Mouse (Mus musculus) embryo, embryonic 10 days (tissue): ENCODE results near the gene Isyna1.
"Not testable (repeated sequence)": the region's sequence is repeated elsewhere in the genome, so short reads cannot be mapped to it uniquely, and the experiment has no call there.

Experiments used
- DNase-seq: peaks from one replicate; pipeline ENCODE4 v3.0.0-alpha.2; 2015; ENCODE audit warnings: low spot score

Isyna1 gene

DNA sequence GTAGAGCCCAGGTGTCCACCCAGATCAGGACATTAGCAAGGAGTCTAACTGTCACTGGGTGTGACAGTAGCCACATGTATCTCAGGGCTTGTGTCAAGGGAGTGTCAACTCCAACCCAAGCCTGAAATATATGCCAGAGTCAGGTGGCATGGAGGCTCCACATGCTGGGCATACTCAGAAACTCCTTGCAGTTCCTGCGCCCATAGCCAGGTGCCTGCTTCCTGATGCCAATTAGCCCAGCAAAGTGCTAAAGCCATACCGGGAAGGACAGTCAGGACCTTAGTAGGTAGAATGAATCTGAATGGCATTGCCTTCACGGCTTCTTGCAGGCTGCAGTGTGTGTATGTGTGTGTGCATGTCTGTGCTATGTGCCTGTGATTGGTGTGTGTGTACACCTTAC lies 17.0 kb upstream of the Isyna1 start:
- no peak for DNase-seq

DNA sequence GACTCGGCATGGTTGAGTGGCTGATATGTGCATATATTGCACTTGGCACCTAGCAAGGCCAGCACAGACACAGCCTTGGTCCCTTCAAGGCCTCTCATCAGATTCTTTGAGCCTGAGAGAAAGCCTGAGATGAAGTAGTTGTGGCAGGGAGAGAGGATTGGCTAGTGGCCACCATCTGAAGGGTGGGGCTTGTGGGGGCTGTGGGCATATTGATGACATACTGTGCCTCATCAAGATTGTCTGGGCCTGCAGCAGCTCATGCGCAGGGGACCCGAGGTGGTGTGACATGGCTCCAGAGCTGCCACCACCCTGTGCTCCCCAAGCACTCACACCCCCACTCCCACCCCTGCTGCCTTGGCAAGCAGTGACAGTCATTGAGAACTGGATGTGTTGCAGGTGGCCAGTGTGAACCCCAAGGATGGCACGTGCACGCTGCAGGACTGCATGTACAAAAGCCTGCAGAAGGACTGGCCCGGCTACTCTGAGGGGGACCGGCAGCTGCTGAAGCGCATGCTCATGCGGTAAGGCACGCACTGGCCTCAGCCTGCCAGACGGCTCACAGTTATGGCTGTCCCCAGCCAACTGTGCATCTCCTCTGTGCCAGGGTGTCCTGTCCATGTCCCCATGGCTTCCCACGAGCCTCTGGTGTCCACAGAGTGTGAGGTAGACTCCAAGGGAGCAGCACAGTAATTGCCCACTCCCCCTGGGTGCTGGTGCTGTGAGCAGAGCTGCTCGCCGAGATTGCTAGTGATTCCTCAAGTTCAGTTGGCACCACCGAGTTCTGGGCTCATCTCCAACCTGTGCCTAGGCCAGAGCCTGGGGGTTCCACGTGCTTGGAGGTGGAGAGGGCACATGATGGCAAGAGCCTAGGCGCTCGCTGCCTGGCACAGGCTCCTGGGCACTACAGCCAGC lies 10.4 kb upstream of the Isyna1 start:
- DNase-seq = no peak

DNA sequence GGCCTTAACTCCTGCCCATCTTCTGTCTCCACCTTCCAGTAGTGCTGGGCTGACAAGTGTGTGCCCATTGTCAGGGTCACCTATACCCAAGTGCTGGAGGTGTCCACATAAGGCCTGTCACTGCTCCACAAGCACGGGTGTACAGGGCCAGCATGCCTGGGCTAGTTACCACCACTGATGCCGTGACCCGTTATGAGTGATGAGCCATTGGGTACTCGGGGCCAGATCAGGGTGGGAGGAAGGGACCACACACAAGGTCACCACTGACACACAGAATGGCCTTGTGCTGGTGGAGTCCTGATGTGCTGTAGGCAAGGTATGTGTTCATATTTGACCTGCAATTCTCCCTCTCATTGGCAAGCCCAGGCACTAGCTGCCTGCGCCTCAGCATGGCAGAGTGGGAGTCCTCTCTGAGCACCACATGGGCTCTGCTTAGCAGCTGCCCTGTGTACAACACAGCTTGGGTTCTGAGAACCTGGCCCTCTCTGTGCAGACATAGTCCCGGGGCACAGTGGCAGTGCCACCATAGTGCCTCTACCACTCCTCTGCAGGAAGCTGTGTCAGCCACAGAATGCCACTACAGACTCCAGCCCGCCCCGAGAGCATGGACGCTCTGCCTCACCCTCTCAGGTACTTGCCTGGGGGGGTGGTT lies 9.4 kb upstream of the Isyna1 start:
- DNase-seq = no peak

DNA sequence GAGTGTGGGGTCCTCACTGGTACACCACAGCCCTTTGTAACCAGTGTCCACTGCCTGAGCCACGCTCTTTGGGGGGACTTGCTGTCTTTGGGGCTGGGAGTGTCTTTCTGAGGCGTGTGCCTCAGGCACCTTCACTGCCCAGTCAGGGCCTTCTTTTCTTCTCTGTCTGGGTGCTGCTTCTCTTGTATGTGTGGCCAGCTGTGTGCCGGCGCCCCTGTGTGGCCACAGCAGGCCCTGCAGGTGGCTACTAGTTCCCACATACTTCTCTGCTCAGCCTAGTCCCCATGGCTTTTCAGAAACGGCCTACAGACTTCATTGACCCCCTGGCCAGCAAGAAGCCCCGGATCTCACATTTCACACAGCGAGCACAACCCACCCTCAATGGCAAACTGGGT lies 8.9 kb upstream of the Isyna1 start:
- peak; percentile 61 for DNase-seq

DNA sequence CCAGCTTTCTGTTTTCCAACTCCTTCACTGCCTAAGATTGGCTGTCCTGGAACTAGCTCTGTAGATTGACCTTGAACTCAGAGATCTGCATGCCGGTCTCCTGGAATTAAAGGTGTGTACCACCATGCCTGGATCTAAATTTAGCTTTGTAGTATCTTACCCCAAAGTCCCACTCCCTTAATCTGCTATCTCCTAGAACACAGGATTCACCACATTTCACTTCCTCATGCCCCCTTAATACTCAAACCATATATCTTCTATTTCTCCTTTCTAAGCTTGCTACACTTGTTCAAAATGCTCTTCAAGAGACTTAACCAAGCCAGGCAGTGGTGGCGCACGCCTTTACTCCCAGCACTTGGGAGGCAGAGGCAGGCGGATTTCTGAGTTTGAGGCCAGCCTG lies 6.2 kb upstream of the Isyna1 start:
- not testable (repeated sequence) for DNase-seq

DNA sequence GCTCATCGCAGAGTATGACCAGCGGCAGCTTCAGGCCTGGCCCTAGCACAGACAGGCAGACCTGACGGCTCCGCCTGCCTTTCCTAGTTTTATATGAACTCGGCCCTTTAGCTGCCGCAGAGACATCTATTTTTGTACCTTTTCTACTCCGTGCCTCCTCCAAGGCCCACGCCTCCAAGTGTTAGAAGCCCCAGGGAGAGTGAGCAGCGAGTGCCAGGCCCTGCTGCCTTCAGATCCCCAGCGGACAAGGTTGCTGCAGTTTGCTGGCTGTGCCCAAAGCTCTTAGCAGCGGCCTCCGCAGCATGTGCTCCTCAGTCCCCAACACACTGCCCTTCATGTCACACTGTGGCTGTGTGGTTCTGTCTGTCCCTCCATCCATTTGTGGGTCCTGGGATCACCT lies 2.6 kb upstream of the Isyna1 start:
- no peak for DNase-seq

DNA sequence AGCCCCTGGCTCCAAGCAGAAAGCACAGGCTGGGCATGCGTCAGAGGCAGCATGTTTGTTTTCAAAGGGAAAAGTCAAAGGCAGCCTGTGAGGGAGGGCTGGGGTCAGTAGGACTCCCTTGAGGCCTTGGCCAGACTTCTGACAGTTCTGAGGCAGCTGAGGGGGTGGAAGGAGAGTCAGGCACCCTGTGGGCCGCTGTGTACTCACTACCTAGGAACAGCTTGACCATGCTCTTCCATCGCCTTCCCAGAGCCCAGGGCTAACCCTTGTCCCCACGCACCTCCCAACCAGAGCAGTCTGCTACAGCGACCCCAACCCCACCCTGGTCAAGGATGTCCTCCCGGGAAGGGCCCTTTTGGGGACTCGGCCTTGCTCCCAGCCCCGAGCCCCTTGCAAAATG lies 1.0 kb upstream of the Isyna1 start:
- DNase-seq = no peak

DNA sequence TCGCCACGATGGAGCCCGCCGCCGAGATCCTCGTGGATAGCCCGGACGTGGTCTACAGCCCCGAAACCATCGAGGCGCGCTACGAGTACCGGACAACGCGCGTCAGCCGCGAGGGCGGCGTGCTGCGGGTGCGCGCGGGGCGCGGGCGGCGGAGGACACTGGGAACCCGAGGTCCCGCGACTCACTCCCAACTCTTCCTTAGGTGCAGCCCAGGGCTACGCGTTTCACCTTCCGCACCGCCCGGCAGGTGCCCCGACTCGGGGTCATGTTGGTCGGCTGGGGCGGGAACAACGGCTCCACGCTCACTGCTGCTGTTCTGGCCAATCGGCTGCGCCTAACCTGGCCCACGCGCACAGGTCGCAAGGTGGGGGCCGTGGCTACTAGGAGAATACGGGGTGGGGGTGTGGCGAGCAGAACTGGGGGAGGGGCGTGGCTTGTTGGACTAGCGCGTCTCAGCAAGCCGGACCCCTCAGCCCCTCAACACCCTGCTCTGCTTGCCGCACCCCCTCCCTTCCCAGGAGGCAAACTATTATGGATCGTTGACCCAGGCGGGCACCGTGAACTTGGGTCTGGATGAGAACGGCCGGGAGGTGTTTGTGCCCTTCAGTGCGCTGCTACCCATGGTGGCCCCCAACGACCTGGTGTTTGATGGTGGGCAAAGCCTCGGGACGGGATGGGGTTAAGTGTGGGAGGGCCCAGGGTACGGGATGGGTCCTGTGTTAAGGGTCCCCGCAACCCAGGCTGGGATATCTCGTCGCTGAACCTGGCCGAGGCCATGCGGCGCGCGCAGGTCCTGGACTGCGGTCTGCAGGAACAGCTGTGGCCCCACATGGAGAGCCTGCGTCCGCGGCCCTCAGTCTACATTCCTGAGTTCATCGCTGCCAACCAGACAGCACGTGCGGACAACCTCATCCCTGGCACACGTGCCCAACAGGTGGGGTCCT lies 720 bp downstream of the Isyna1 start:
- DNase-seq = peak; percentile 58

DNA sequence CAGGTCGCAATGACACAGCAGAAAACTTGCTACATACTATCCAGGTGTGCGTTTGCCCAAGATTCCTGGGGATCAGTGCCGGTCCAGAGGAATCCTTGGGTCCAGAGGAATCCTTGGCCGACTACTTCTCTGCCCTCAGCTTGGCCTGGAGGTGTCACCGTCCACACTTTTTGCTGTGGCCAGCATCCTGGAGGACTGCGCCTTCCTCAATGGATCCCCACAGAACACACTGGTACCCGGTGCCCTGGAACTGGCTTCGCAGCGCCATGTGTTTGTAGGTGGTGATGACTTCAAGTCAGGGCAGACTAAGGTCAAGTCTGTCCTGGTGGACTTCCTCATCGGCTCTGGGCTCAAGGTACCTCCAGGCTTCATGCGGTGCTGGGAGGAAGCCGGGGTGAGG lies 1.6 kb downstream of the Isyna1 start:
- no peak for DNase-seq

DNA sequence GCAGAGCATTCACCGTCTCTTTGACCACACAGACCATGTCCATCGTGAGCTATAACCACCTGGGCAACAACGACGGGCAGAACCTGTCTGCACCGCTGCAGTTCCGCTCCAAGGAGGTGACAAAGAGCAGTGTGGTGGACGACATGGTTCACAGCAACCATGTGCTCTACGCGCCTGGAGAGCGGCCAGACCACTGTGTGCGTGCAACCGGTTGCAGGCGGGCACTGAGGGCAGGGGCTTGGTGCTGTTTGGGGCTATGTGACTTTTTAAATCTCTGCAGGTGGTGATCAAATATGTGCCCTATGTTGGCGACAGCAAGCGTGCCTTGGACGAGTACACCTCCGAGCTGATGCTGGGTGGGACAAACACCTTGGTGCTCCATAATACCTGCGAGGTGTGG lies 2.0 kb downstream of the Isyna1 start:
- DNase-seq = no peak

DNA sequence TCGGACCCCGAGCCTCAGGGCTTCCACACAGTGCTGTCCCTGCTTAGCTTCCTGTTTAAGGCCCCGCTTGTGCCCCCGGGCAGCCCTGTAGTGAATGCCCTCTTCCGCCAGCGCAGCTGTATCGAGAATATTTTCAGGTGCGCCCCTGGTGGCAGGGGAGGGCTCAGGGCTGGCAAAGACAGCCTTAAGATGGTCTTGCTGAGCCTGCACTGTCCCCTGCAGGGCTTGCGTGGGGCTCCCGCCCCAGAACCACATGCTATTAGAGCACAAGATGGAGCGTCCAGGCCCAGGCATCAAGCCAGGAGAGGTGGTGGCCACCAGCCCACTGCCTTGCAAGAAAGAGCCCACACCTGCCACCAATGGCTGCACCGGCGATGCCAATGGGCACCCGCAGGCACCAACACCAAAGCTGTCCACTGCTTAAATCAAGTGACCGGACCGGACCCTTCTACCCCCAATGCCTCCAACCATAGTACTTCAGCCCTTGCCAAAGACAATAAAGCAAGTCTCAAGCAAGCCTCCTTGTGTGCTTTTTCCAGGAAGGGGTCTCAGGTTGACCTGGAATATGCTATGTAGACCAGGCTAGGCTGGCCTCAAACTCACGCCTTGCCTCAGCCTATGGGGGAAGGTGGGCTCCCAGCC lies 2.7 kb downstream of the Isyna1 start:
- no peak for DNase-seq

DNA sequence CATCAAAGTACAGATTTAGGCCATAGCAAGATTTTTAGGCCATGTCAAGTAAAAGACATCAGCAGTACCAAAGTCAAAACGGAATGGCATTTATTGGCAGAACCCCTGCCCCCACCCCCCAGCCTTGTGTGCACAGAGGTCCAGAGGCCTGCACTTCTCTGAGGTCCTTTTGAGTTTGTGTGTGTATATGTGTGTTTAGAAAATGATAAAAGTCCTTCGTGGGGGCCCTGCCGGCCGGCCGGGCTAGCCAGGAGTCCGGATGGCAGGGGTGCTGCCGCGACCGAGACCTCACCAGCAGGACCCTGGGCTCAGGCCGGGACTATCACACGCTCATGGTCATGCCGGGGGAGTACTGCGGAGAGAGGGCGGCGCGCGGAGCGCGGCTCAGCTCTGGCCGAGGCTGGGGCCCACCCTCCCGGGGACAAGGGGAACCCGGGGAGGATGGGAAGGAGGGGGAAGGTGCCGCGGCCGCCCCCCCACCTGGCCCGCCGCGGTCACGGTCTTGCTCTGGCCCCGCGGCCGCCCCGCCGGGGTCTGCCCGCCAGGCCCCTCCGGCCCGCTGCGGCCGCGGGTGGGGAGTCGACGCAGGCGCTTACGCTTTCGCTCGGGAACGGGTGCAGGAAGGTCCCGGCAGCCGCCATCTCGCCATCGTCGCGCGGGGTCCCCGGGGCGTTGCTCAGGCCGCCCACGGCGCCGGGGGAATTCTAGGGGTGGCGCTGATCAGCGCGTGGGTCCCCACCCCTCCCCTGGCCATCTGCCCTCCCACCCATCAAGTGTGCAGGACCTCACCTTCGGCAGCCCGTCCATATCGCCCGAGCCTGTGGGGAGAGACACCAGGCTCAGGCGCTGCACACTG lies 3.5 kb downstream of the Isyna1 start:
- DNase-seq = no peak

DNA sequence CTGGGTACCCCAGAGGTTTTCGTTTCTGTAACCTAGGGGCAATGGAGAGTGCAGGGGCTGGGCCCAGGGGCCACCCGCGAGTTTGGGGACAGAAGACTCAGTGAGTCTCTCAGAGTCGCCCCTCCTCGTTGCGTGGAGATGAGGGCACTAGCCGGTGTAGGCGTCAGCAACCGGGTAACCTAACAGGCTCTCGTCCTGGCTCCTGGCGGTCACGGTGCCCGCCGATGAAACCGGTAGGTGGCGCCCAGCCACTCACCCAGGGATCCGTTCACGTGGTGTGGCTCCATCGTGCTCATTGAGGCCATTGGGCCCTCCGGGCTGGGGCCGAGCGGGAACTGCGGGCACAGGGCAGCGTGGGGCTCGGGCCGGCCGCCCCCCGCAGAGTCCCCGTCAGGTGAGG lies 4.1 kb downstream of the Isyna1 start:
- peak; percentile 92 for DNase-seq

DNA sequence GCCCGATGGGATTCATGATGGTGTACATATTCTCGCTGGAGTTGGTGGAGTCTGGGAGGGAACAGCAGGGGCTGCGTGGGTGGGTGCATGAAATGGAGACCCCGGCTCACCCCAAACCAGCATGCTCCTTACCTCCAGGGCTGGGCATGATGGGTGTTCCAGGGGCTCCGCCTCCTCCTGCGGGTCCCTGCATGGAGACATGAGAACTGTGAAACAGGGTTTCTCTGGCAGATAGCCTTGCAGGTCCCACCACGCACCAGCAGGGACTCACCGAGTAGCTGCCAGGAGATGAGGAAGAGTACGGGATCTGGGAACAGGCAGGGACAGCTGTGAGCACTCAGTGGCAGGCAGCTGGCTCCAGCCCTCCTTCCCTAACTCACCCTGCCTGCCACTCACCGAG lies 4.5 kb downstream of the Isyna1 start:
- peak; percentile 63 for DNase-seq

DNA sequence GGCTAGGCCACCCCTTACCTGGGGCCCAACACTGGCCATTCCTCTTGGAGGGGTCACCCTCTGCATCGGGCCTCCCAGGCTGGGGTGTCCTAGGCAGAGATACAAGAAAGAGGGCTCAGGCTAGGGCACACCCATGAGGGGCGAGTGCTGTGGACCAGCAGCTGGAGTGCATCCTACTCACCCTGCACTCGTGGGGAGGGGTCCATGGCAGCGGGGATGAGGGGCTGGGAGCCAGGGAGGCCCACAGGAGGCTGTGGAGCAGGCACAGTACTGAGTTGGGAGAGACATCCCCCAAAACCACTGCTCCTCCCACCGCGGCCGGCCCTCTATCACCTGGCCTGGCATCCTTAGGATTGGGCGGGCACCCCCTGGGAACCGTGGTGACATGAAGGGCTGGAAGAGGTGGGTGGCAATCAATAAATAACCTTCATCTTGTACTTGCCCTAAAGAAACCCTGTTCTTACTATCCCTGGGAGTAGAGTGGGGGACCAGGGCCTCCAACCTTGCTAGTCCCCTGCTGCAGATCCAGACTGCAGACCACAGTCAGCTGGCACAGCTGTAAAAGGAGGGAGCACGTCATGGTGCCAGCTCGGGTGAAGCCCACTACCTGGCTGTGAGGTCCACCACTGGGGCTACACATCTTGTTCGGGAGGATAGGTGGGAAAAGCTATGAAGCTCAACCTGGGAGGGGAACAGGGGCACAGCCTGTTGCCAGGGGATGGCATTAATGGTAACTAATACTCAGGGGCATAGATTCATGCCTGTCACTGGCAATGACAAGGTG lies 5.5 kb downstream of the Isyna1 start:
- no peak for DNase-seq

DNA sequence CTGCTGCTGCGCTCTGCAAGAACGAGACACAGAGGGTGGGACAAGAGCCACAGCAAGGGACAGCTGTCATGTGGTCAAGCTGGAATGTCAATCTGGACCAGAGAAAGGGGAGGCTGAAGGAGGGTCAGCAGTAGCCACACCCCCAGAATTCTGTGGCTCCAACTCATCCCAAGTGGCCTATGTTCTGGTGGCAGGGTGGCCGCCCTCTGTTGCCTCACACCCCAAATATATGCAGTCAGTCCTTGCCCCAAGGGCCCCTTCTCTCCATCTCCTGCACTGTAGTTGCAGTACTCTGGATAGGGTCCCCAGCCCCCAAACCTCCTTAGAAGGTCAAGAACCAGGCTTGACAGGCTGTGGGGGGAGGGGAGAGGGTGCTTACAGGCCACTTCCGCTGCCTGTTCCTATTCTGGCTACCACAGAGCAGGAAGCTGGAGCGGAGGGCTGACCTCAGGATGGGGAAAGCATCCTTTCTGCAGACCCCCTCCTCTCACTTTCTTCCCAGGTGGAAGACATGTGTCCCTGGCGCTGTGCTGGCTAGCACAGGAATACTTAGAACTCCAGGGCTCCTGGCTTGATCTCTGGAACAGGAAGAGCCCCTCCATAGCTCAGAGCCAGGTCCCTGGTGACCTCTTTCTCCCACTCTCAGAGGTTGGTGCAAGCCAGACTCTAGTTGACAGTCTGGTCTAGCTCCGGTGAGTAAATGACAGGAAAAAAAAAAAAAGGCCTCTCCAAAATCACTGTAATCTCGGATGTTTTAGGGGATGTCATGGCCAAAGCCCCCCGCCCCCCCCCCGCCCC lies 6.5 kb downstream of the Isyna1 start:
- peak; percentile 73 for DNase-seq

DNA sequence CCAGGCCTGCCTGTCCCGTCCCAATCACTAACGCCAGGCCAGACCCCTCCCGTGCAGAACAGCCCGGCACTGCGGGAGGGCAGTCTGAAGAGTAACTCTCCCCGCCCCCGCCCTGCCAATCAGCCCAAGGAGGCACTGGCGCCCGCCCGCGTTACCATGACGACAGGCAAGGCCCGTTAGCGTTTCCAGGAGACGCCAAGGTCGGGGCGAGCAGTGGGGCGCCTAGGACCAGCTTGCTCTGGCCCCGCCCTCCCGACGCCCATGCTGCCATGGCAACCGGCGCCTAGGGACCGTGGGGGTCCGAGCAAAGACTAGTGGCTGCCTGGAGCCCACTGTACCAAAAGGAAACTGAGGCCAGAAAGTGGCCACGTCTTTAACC lies 7.1 kb downstream of the Isyna1 start:
- peak; percentile 98 for DNase-seq

DNA sequence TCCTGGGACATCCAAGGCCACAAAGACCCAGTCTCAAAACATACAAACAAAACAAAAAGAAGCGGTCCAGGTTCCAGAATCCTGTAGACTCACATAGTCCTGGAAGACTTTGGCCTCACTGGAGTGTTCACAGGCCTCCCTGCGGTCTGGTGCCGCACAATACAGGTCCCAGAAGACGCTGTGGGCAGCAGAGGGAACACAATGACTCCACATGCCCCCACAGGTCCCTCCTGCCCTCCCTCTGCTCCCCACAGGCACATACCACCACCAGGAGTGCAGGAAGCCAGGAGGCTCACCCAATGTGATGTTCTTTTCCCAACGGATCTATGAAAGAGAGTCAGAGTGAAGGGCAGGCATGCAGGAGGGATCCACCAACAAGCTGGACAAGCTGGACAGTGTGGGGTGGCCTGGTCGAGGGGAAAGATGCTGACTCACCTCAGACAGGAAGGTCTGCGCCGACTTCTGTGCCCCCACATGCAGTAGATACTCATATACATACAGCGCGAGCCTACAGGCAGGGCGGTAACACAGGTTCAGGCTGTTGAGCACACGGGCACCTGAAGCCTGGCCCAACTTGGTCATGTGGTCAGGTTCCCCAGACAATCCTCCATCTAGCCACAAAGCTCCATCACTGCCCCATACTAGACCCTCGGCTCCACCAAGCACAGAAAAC lies 8.1 kb downstream of the Isyna1 start:
- DNase-seq = no peak

DNA sequence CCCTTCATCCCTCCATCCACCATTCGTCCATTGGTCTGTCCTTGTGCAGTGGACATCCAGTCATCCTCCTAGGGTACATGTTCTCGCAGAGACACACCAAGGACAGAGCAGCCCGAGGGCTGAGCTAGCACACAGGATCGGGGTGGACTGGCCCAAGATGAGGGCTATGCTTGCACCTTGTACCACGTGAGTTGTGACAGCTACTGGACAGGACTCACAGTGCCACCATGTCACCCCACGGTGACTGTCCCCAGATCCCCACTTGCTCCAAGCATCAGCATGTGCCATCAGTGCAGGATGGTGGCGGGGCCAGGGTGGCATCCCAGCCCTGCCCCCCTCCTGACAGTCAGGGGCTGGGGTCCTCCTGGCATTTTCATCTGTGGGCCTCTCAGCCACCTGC lies 10.4 kb downstream of the Isyna1 start:
- no peak for DNase-seq
